Mouse (Mus musculus) embryonic facial prominence, embryonic 12.5 days (tissue): Measurements from ENCODE around the gene Pwp2. TPM values are rescaled to one million over a fixed set of nuclear protein-coding genes. Genes with fewer than 3 reads are reported as not detected.
"Not testable (repeated sequence)": the region's sequence is repeated elsewhere in the genome, so short reads cannot be mapped to it uniquely, and the experiment has no call there.

Experiments
- ATAC-seq: fragments of 200-750 bp; cut with Nextera tagmentation; 2 replicates; pipeline ENCODE4 v1.8.0; 2017; ENCODE audit not compliant: insufficient number of reproducible peaks, insufficient read depth, low FRiP score, low TSS enrichment
- H3K27ac ChIP-seq: fragments of 300-500 bp; sonication (generic); 2 replicates; pipeline ENCODE4 v1.5.1; 2016; ENCODE audit warnings: mild to moderate bottlenecking
- H3K27me3 ChIP-seq: fragments of 300-500 bp; sonication (generic); 2 replicates; pipeline ENCODE4 v1.6.1; 2016; ENCODE audit warnings: mild to moderate bottlenecking, moderate library complexity
- H3K36me3 ChIP-seq: fragments of 300-500 bp; sonication (generic); 2 replicates; pipeline ENCODE4 v1.6.1; 2016; ENCODE audit warnings: mild to moderate bottlenecking
- H3K4me1 ChIP-seq: fragments of 300-500 bp; sonication (generic); 2 replicates; pipeline ENCODE4 v1.6.1; 2016
- H3K4me2 ChIP-seq: fragments of 300-500 bp; sonication (generic); replicated peaks from 2 replicates; pipeline ENCODE4 v1.6.1; 2016; ENCODE audit warnings: mild to moderate bottlenecking, moderate library complexity
- H3K4me3 ChIP-seq: fragments of 300-500 bp; sonication (generic); 2 replicates; pipeline ENCODE4 v1.5.1; 2016; ENCODE audit warnings: mild to moderate bottlenecking
- H3K9ac ChIP-seq: fragments of 300-500 bp; sonication (generic); 2 replicates; pipeline ENCODE4 v1.6.1; 2016; ENCODE audit warnings: mild to moderate bottlenecking, moderate library complexity
- H3K9me3 ChIP-seq: fragments of 300-500 bp; sonication (generic); 2 replicates; pipeline ENCODE4 v1.6.1; 2016; ENCODE audit warnings: mild to moderate bottlenecking, moderate library complexity
- WGBS: fragments of 180-500 bp; shearing (Covaris S2); methylation state at CpG from one replicate; pipeline ENCODE4 v1.1.7; 2016; 5-methylcytosine and 5-hydroxymethylcytosine counted together
- polyA plus RNA-seq: library from polyadenylated mRNA; unstranded; fragments of >200 nt; fragmentation: Nextera tagmentation; extraction: Ambion mirVana; gene quantifications from 2 replicates; pipeline ENCODE4 v1.2.1, GENCODE M21; 2016

The Pwp2 gene
- polyA plus RNA-seq, 1 experiment from 2014 or later, result 27.0 TPM

- WGBS, result 91% methylated on average over 5 of the region's 5 CpGs
- no peak for ATAC-seq
- H3K9ac ChIP-seq, result no peak overlapping the region
These were observed 58.6 kb downstream of the Pwp2 start for GRCm38 (mm10) chr10:78126311-78126710.

DNA sequence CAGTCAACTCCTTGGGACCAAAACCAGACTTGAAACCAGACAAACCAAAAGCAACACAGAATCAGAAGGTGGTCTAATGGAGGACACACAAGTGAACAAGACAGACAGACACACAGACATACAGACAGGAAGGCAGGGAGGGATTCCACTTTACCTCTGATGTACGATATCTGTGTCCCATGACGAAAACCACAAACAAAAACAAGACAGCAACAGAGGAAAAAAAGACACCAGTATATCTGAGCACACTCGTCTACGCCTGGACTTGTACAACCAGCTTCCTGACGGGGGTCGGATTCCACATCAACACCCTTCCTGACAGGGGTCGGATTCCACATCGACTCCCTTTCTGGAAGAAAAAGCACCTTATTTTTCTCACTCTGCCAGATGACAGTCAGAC lies 59.9 kb downstream of the Pwp2 start:
- WGBS, result 46% methylated on average over 8 of the region's 8 CpGs
- H3K4me1 ChIP-seq, H3K9ac ChIP-seq, H3K4me2 ChIP-seq, H3K27me3 ChIP-seq, H3K36me3 ChIP-seq, H3K27ac ChIP-seq, ATAC-seq, H3K4me3 ChIP-seq, H3K9me3 ChIP-seq: not testable (repeated sequence)

More at GRCm38 (mm10) chr10:78126311-78126710, 58.6 kb downstream of the Pwp2 start:
- Histone ChIP-seq H3K4me3 (no peak overlapping the region), H3K27ac (no peak overlapping the region), H3K36me3 (no peaks in the 10 kb centered on the region), H3K9me3 (no peaks in the 10 kb centered on the region), H3K4me2 (no peak overlapping the region), H3K27me3 (no peaks in the 10 kb centered on the region), H3K4me1 (peaks cover 3% of the 10 kb centered on the region; the same call in 1 of the 2 replicates)

DNA sequence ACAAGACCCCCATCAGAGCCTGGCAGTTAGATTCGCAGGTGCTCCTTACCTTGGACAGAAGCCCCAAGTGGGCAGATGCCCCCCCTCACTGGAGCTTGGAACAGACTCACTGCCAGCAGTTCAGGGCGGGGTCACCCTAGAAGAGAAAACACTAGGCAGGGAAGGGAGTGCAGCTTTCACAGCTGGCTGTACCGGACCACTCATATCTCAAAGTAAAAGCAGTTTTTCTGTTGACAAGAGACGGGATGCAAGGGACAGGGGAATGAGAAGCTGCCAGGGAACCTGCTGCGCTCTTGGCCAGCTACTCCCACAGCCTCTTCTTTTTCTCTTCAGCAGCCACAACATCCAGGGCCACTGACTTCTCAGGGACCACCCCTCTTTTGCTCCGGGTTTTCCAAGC lies 60.8 kb downstream of the Pwp2 start:
- H3K27ac ChIP-seq, H3K4me2 ChIP-seq, H3K27me3 ChIP-seq, H3K4me1 ChIP-seq, H3K4me3 ChIP-seq, H3K9me3 ChIP-seq, H3K36me3 ChIP-seq, H3K9ac ChIP-seq, ATAC-seq: not testable (repeated sequence)
- 60% methylated on average over 6 of the region's 6 CpGs for WGBS

Other genes with a start within 250 kb of the Pwp2 start
- 0.72 and 0.87 TPM in 2 replicates for gene Trpm2, start 214.6 kb downstream of the Pwp2 start, polyA plus RNA-seq
- 32.9 and 35.1 TPM in 2 replicates for gene 1810043G02Rik, start 206.6 kb downstream of the Pwp2 start, polyA plus RNA-seq
- 137 TPM in 2 replicates for gene Pfkl, start 175.1 kb downstream of the Pwp2 start, polyA plus RNA-seq
- gene Dnmt3l, start 143.2 kb downstream of the Pwp2 start, polyA plus RNA-seq, result 0.19 and 0.41 TPM in 2 replicates
- gene Aire, start 141.5 kb downstream of the Pwp2 start, polyA plus RNA-seq, result 0.17 and 0.42 TPM in 2 replicates
- gene Icosl, start 115.8 kb downstream of the Pwp2 start, polyA plus RNA-seq, result 2.5 and 2.6 TPM in 2 replicates
- gene D10Jhu81e, start 15.4 kb downstream of the Pwp2 start, polyA plus RNA-seq, result 30.3 and 32.8 TPM in 2 replicates
- gene Trappc10, start 59.5 kb upstream of the Pwp2 start, polyA plus RNA-seq, result 17.4 and 18.6 TPM in 2 replicates
- 54.1 and 56.4 TPM in 2 replicates for gene Agpat3, start 167.3 kb upstream of the Pwp2 start, polyA plus RNA-seq
- 323 and 336 TPM in 2 replicates for gene Rrp1, start 227.9 kb upstream of the Pwp2 start, polyA plus RNA-seq
- gene Cstb, start 240.5 kb upstream of the Pwp2 start, polyA plus RNA-seq, result 185 and 189 TPM in 2 replicates